Comparison of ENCODE assay signal across 13 mouse cellular contexts in genomic region chr6:129425217-129425616, GRCm38 (mm10). TPM values are rescaled to one million over a fixed set of nuclear protein-coding genes. Genes with fewer than 3 reads are reported as not detected.
DNase-seq lines count a peak whose midpoint lies in the region; ATAC-seq and TF ChIP-seq lines count a peak whose summit lies in the region.
"Had no signal": no experiment of that assay in that cellular context is flagged by ENCODE, and none has a peak within 500 bp of the region (broad histone marks: within the 10 kb centered on the region; RNA-seq: fewer than 3 reads in every experiment).

No protein-coding gene starts in this region.

- H3K4me1 ChIP-seq in heart, embryonic 14.5 days (ENCODE audit: control insufficient read depth in 2 of 2, insufficient read depth in 2 of 2, low read length in 2 of 2) = peaks cover 5 to 10% of the 10 kb centered on the region in 2 experiments; a peak in 3 of 4 replicates
- peaks cover 11% of the 10 kb centered on the region for H3K4me1 ChIP-seq in liver, adult 2 months (ENCODE audit: control insufficient read depth, insufficient read depth, low read length)
- 0 out of 2 replicates have a peak, but pooled peaks cover 7% of the 10 kb centered on the region for H3K4me1 ChIP-seq in liver, embryonic 15.5 days (replicated peaks)
- H3K4me1 ChIP-seq: midbrain, embryonic 12.5 days had no signal

- DNase-seq in heart, adult 9 months (ENCODE audit: low spot score in 2 of 2) = no peak
- no peak for DNase-seq in liver, adult 2 months (ENCODE audit: extremely low read depth, low read depth, low spot score)
- DNase-seq in liver (no peak), adipocyte (ENCODE audit: low spot score) (no peak)
- DNase-seq in lung, postnatal 25 days (ENCODE audit: low spot score) = peak; percentile 64
- DNase-seq in adrenal gland, postnatal 10 days = no peak
- DNase-seq: cerebellum, adult 9-11 months had no signal

- H3K79me2 ChIP-seq in liver, adult 2 months (ENCODE audit: control insufficient read depth, insufficient read depth, low read length) = no peaks in the 10 kb centered on the region

- no peaks in the 10 kb centered on the region for H3K36me3 ChIP-seq in heart, embryonic 14.5 days (ENCODE audit: control insufficient read depth, insufficient read depth, low read length)
- H3K36me3 ChIP-seq in liver, adult 2 months (ENCODE audit: control insufficient read depth, insufficient read depth, low read length) = no peaks in the 10 kb centered on the region
- H3K36me3 ChIP-seq in liver, embryonic 15.5 days (replicated peaks) = no peaks in the 10 kb centered on the region
- H3K36me3 ChIP-seq: hindbrain, embryonic 12.5 days; limb, embryonic 10.5 days; midbrain, embryonic 12.5 days; stomach, embryonic 15.5 days had no signal

- no peaks in the 10 kb centered on the region for H3K9me3 ChIP-seq in heart, embryonic 14.5 days (ENCODE audit: control insufficient read depth, low read length)
- no peaks in the 10 kb centered on the region for H3K9me3 ChIP-seq in liver, embryonic 15.5 days (replicated peaks)
- H3K9me3 ChIP-seq: hindbrain, embryonic 12.5 days; limb, embryonic 10.5 days; midbrain, embryonic 12.5 days; stomach, embryonic 15.5 days had no signal

- H3K4me3 ChIP-seq in heart, embryonic 14.5 days (ENCODE audit: control insufficient read depth in 1 of 2, insufficient read depth in 1 of 2, low read depth in 1 of 2, low read length in 2 of 2) = no peak overlapping the region
- H3K4me3 ChIP-seq in liver, adult 2 months (ENCODE audit: insufficient read depth, low read depth, low read length) = no peak overlapping the region
- H3K4me3 ChIP-seq in liver, embryonic 15.5 days (replicated peaks) = no peak overlapping the region
- H3K4me3 ChIP-seq: hindbrain, embryonic 12.5 days; limb, embryonic 10.5 days; midbrain, embryonic 12.5 days; stomach, embryonic 15.5 days had no signal

- WGBS in heart, embryonic 14.5 days = 63% methylated on average over 5 of the region's 5 CpGs
- WGBS in liver, adult 2 months = 65% methylated on average over 5 of the region's 5 CpGs
- 13% methylated on average over 5 of the region's 5 CpGs for WGBS in liver, embryonic 15.5 days (ENCODE audit: insufficient replicate concordance)

- TF ChIP-seq POLR2A in liver, adult 2 months (IDR thresholded peaks at IDR 0.05; ENCODE audit: extremely low read depth, insufficient read depth, low read length) = no peak

- peak overlapping the region; percentile 57 to 75; a peak in 3 of 4 replicates for H3K27ac ChIP-seq in heart, embryonic 14.5 days (replicated peaks in 1 of 2; ENCODE audit: control insufficient read depth in 1 of 2, insufficient read depth in 1 of 2, low read depth in 2 of 2, low read length in 2 of 2)
- H3K27ac ChIP-seq in liver, adult 2 months (replicated peaks; ENCODE audit: insufficient read depth, low read depth, low read length) = peak overlapping the region; percentile 15; the same call in 1 of the 2 replicates
- H3K27ac ChIP-seq in liver, embryonic 15.5 days (replicated peaks) = peak overlapping the region; percentile 38; the same call in 1 of the 2 replicates
- H3K27ac ChIP-seq: hindbrain, embryonic 12.5 days; limb, embryonic 10.5 days; midbrain, embryonic 12.5 days; stomach, embryonic 15.5 days had no signal

- no peaks in the 10 kb centered on the region for H3K27me3 ChIP-seq in heart, embryonic 14.5 days (ENCODE audit: control insufficient read depth, insufficient read depth, low read length)
- no peaks in the 10 kb centered on the region for H3K27me3 ChIP-seq in liver, adult 2 months (ENCODE audit: control insufficient read depth, insufficient read depth, low read length)
- H3K27me3 ChIP-seq in liver, embryonic 15.5 days = no peaks in the 10 kb centered on the region
- H3K27me3 ChIP-seq: hindbrain, embryonic 12.5 days; midbrain, embryonic 12.5 days; stomach, embryonic 15.5 days had no signal

- no peak overlapping the region for H3K4me2 ChIP-seq in heart, embryonic 14.5 days (ENCODE audit: low read length)
- H3K4me2 ChIP-seq in liver, embryonic 15.5 days = no peak overlapping the region
- H3K4me2 ChIP-seq: hindbrain, embryonic 12.5 days; midbrain, embryonic 12.5 days; stomach, embryonic 15.5 days had no signal

- H3K9ac ChIP-seq in heart, embryonic 14.5 days (ENCODE audit: low read length) = no peak overlapping the region
- H3K9ac ChIP-seq in liver, adult 2 months (ENCODE audit: low read depth, low read length) = no peak overlapping the region
- no peak overlapping the region for H3K9ac ChIP-seq in liver, embryonic 15.5 days
- H3K9ac ChIP-seq: hindbrain, embryonic 12.5 days; midbrain, embryonic 12.5 days; stomach, embryonic 15.5 days had no signal

- no peak for TF ChIP-seq CTCF in liver, adult 2 months (IDR thresholded peaks at IDR 0.05; ENCODE audit: low read depth, low read length)

- no peak for ATAC-seq in heart, embryonic 14.5 days (ENCODE audit: insufficient number of reproducible peaks, insufficient read depth, low FRiP score, low read depth)
- ATAC-seq in liver, embryonic 15.5 days (ENCODE audit: insufficient read depth) = 0 out of 2 replicates have a peak, but pooled peaks have one; percentile 13

RNA-seq across cellular contexts. Expression of gene Clec9a, which starts 16.6 kb away (rescaled TPM):
- polyA plus RNA-seq in heart, embryonic 14.5 days (2014; fragmentation: Nextera tagmentation; extraction: Ambion mirVana) = 0.42 and 0.58 TPM in 2 replicates
- total RNA-seq in liver, adult 2 months (2014; rRNA removed) = 2.8 and 2.9 TPM in 2 replicates
- polyA plus RNA-seq in liver, adult 2 months (2012; rRNA removed) = 0.44 and 0.86 TPM in 2 replicates
- 0.22 and 0.25 TPM in 2 replicates for polyA plus RNA-seq in liver, embryonic 15.5 days (2015; fragmentation: Nextera tagmentation; extraction: Ambion mirVana)
- under 1 TPM; 0.51 to 0.94 TPM for total RNA-seq in adrenal gland, postnatal 10 days (2021)

RNA-seq across cellular contexts. Expression of gene Clec1a, which starts 26.6 kb away (rescaled TPM):
- 3.9 and 6.4 TPM in 2 replicates for polyA plus RNA-seq in heart, embryonic 14.5 days (2014; fragmentation: Nextera tagmentation; extraction: Ambion mirVana)
- total RNA-seq in liver, adult 2 months (2014; rRNA removed) = 3.2 and 3.5 TPM in 2 replicates
- 0.20 and 0.34 TPM in 2 replicates for polyA plus RNA-seq in liver, adult 2 months (2012; rRNA removed)
- 0.40 and 0.41 TPM in 2 replicates for polyA plus RNA-seq in liver, embryonic 15.5 days (2015; fragmentation: Nextera tagmentation; extraction: Ambion mirVana)
- 10 to 100 TPM in 1 of 2 experiments, 1 to 10 TPM in 1; 7.2 to 11.4 TPM for total RNA-seq in adrenal gland, postnatal 10 days (2021)

RNA-seq across cellular contexts. Expression of gene Clec1b, which starts 28.1 kb away (rescaled TPM):
- polyA plus RNA-seq in heart, embryonic 14.5 days (2014; fragmentation: Nextera tagmentation; extraction: Ambion mirVana) = 3.9 and 5.6 TPM in 2 replicates
- 23.2 and 24.2 TPM in 2 replicates for total RNA-seq in liver, adult 2 months (2014; rRNA removed)
- polyA plus RNA-seq in liver, adult 2 months (2012; rRNA removed) = 1.7 and 3.7 TPM in 2 replicates
- 23.6 and 27.2 TPM in 2 replicates for polyA plus RNA-seq in liver, embryonic 15.5 days (2015; fragmentation: Nextera tagmentation; extraction: Ambion mirVana)
- total RNA-seq in adrenal gland, postnatal 10 days (2021) = 1 to 10 TPM; 1.9 to 3.7 TPM

RNA-seq across cellular contexts. Expression of gene Clec12b, which starts 39.5 kb away (rescaled TPM):
- polyA plus RNA-seq in heart, embryonic 14.5 days (2014; fragmentation: Nextera tagmentation; extraction: Ambion mirVana) = 0.18 and 0.39 TPM in 2 replicates
- not detected in 2 replicates for total RNA-seq in liver, adult 2 months (2014; rRNA removed)
- polyA plus RNA-seq in liver, adult 2 months (2012; rRNA removed) = not detected in 2 replicates
- 0.06 and 0.08 TPM in 2 replicates for polyA plus RNA-seq in liver, embryonic 15.5 days (2015; fragmentation: Nextera tagmentation; extraction: Ambion mirVana)
- total RNA-seq in adrenal gland, postnatal 10 days (2021) = not detected
- polyA plus RNA-seq: hindbrain, embryonic 12.5 days; limb, embryonic 10.5 days; midbrain, embryonic 12.5 days; stomach, embryonic 15.5 days had no signal

Comparison
In these comparisons a context has a peak if more than half of its experiments do, and no peak if none do; other contexts are left out.
1. H3K27ac ChIP-seq: peak in every context shown above with its lines; median percentile 66 in heart, embryonic 14.5 days; 38 in liver, embryonic 15.5 days; 15 in liver, adult 2 months.